In genomic region chr14:48657241-48657640, GRCm38 (mm10) we compare ENCODE assay signal across 33 mouse cellular contexts. TPM values are rescaled to one million over a fixed set of nuclear protein-coding genes. Genes with fewer than 3 reads are reported as not detected.
DNase-seq lines count a peak whose midpoint lies in the region; ATAC-seq and TF ChIP-seq lines count a peak whose summit lies in the region.
"Had no signal": no experiment of that assay in that cellular context is flagged by ENCODE, and none has a peak within 500 bp of the region (broad histone marks: within the 10 kb centered on the region; RNA-seq: fewer than 3 reads in every experiment).

No protein-coding gene starts in this region.

- intact Hi-C loops in heart, postnatal 36 days (cut with DNase I), result no loop called here

- WGBS in midbrain, embryonic 12.5 days, result 53% methylated on average over 6 of the region's 6 CpGs
- WGBS in midbrain, embryonic 15.5 days, result 53% methylated on average over 6 of the region's 6 CpGs

- H3K36me3 ChIP-seq in midbrain, embryonic 12.5 days, result peaks cover 39% of the 10 kb centered on the region
- no peaks in the 10 kb centered on the region for H3K36me3 ChIP-seq in midbrain, embryonic 15.5 days (replicated peaks)
- H3K36me3 ChIP-seq: embryonic facial prominence, embryonic 10.5 days; embryonic facial prominence, embryonic 13.5 days; heart, embryonic 10.5 days; hindbrain, embryonic 10.5 days; hindbrain, embryonic 13.5 days; intestine, embryonic 15.5 days had no signal

- DNase-seq in embryo, embryonic 10.5 days (ENCODE audit: low spot score), result peak; percentile 5
- DNase-seq in embryo, embryonic 10 days (ENCODE audit: low spot score), result no peak
- peak; percentile 8 for DNase-seq in brain, embryonic 14.5 days (ENCODE audit: low read depth)
- no peak for DNase-seq in adrenal gland, adult 8-10 months
- no peak for DNase-seq in urinary bladder, postnatal 25 days (ENCODE audit: low spot score)
- no peak for DNase-seq in heart, postnatal 36 days
- DNase-seq: adrenal gland, postnatal 14 days; cerebellum, adult 11-12 months; cerebellum, adult 8-10 months; cerebellum, postnatal 10 days; cerebellum, postnatal 36 days; embryo, embryonic 11 days; gastrocnemius, postnatal 10 days; gastrocnemius, postnatal 36 days; heart, adult 2 months had no signal

- TF ChIP-seq CTCF in brain, embryonic 14.5 days (IDR thresholded peaks at IDR 0.05; ENCODE audit: borderline replicate concordance, extremely low read depth, insufficient read depth, insufficient read length), result no peak

- H3K4me3 ChIP-seq in midbrain, embryonic 12.5 days, result peak overlapping the region; percentile 73
- peak overlapping the region; percentile 7; the same call in 1 of the 2 replicates for H3K4me3 ChIP-seq in midbrain, embryonic 15.5 days
- H3K4me3 ChIP-seq: embryonic facial prominence, embryonic 10.5 days; embryonic facial prominence, embryonic 13.5 days; erythroblast, embryonic 14.5 days; heart, adult 2 months; heart, embryonic 10.5 days; hindbrain, embryonic 10.5 days; hindbrain, embryonic 13.5 days; intestine, embryonic 15.5 days had no signal

- H3K27ac ChIP-seq in midbrain, embryonic 12.5 days (replicated peaks), result peak overlapping the region; percentile 68; the same call in 1 of the 2 replicates
- no peak overlapping the region for H3K27ac ChIP-seq in midbrain, embryonic 15.5 days
- H3K27ac ChIP-seq: embryonic facial prominence, embryonic 10.5 days; embryonic facial prominence, embryonic 13.5 days; heart, adult 2 months; heart, embryonic 10.5 days; hindbrain, embryonic 10.5 days; hindbrain, embryonic 13.5 days; intestine, embryonic 15.5 days had no signal

- ATAC-seq in midbrain, embryonic 12.5 days (ENCODE audit: low FRiP score, low read depth), result no peak
- no peak for ATAC-seq in midbrain, embryonic 15.5 days (replicated peaks)
- ATAC-seq: activated CD4-positive, CD25-positive, alpha-beta regulatory T cell, adult 4 months; forebrain, embryonic 16.5 days; hindbrain, embryonic 16.5 days; intestine, embryonic 15.5 days had no signal

- H3K27me3 ChIP-seq in midbrain, embryonic 12.5 days, result peaks cover 20% of the 10 kb centered on the region
- peaks cover 30% of the 10 kb centered on the region for H3K27me3 ChIP-seq in midbrain, embryonic 15.5 days (replicated peaks)

- no peak overlapping the region; the same call in 1 of the 2 replicates for H3K9ac ChIP-seq in midbrain, embryonic 12.5 days (replicated peaks)
- no peak overlapping the region for H3K9ac ChIP-seq in midbrain, embryonic 15.5 days
- H3K9ac ChIP-seq: embryonic facial prominence, embryonic 13.5 days; hindbrain, embryonic 13.5 days; intestine, embryonic 15.5 days had no signal

- peak overlapping the region; percentile 94 for H3K4me2 ChIP-seq in midbrain, embryonic 12.5 days (replicated peaks)
- H3K4me2 ChIP-seq in midbrain, embryonic 15.5 days, result peak overlapping the region; percentile 49
- H3K4me2 ChIP-seq: embryonic facial prominence, embryonic 13.5 days; hindbrain, embryonic 13.5 days; intestine, embryonic 15.5 days had no signal

- no peak for TF ChIP-seq POLR2A in brain, embryonic 14.5 days (IDR thresholded peaks at IDR 0.05; ENCODE audit: borderline replicate concordance, extremely low read depth, insufficient read depth, insufficient read length, poor library complexity, severe bottlenecking)

- peaks cover 73% of the 10 kb centered on the region for H3K4me1 ChIP-seq in midbrain, embryonic 12.5 days
- peaks cover 18% of the 10 kb centered on the region for H3K4me1 ChIP-seq in midbrain, embryonic 15.5 days
- H3K4me1 ChIP-seq: intestine, embryonic 15.5 days had no signal

- H3K9me3 ChIP-seq in midbrain, embryonic 12.5 days, result no peaks in the 10 kb centered on the region
- no peaks in the 10 kb centered on the region for H3K9me3 ChIP-seq in midbrain, embryonic 15.5 days
- H3K9me3 ChIP-seq: embryonic facial prominence, embryonic 10.5 days; embryonic facial prominence, embryonic 13.5 days; heart, embryonic 10.5 days; hindbrain, embryonic 10.5 days; hindbrain, embryonic 13.5 days; intestine, embryonic 15.5 days had no signal

RNA-seq across cellular contexts. Expression of gene Otx2, which starts 16.4 kb away (rescaled TPM):
- polyA plus RNA-seq in brain, embryonic 14.5 days (2012; rRNA removed), result 44.7 and 65.6 TPM in 2 replicates
- 180 and 189 TPM in 2 replicates for polyA plus RNA-seq in midbrain, embryonic 12.5 days (2016; fragmentation: Nextera tagmentation; extraction: Ambion mirVana)
- polyA plus RNA-seq in midbrain, embryonic 15.5 days (2015; fragmentation: Nextera tagmentation; extraction: Ambion mirVana), result 83.5 and 83.6 TPM in 2 replicates
- not detected for total RNA-seq in adrenal gland, adult 8-10 months (2022)
- not detected for total RNA-seq in heart, postnatal 36 days (2021)
- total RNA-seq: adrenal gland, postnatal 14 days; adrenal gland, postnatal 4 days; gastrocnemius, adult 18-20 months; gastrocnemius, postnatal 10 days; gastrocnemius, postnatal 36 days; granulocyte monocyte progenitor cell, adult 5-6 weeks; heart, adult 2 months; heart, postnatal 25 days had no signal
- polyA plus RNA-seq: erythroblast, embryonic 14.5 days; heart, adult 2 months; heart, embryonic 14.5 days; heart, postnatal 0 days had no signal

Comparison
In these comparisons a context has a peak if more than half of its experiments do, and no peak if none do; other contexts are left out.
1. DNase-seq: peak in embryo, embryonic 10.5 days (single experiment) and brain, embryonic 14.5 days (single experiment); none in embryo, embryonic 10 days (single experiment), adrenal gland, adult 8-10 months (single experiment), urinary bladder, postnatal 25 days (single experiment) and heart, postnatal 36 days (0 of 2).